In genomic region chr11:59094213-59094612, GRCm38 (mm10) we compare ENCODE assay signal across 11 mouse cellular contexts. TPM values are rescaled to one million over a fixed set of nuclear protein-coding genes. Genes with fewer than 3 reads are reported as not detected.
A peak's percentile ranks its signal among the peaks of the same experiment; 100 is the strongest.
DNase-seq lines count a peak whose midpoint lies in the region; ATAC-seq and TF ChIP-seq lines count a peak whose summit lies in the region.
"Had no signal": no experiment of that assay in that cellular context is flagged by ENCODE, and none has a peak within 500 bp of the region (broad histone marks: within the 10 kb centered on the region; RNA-seq: fewer than 3 reads in every experiment).

No protein-coding gene starts in this region.

- no peaks in the 10 kb centered on the region for H3K4me1 ChIP-seq in heart, postnatal 0 days (ENCODE audit: control insufficient read depth, insufficient read depth)
- no peaks in the 10 kb centered on the region for H3K4me1 ChIP-seq in testis, adult 2 months (ENCODE audit: control insufficient read depth, insufficient read depth, low read length)
- H3K4me1 ChIP-seq: embryonic facial prominence, embryonic 13.5 days; heart, embryonic 15.5 days; stomach, embryonic 15.5 days had no signal

- no peaks in the 10 kb centered on the region for H3K9me3 ChIP-seq in heart, postnatal 0 days (replicated peaks; ENCODE audit: control insufficient read depth, low read length)
- H3K9me3 ChIP-seq: heart, embryonic 15.5 days; stomach, embryonic 15.5 days had no signal

- no peaks in the 10 kb centered on the region for H3K27me3 ChIP-seq in heart, postnatal 0 days (ENCODE audit: control insufficient read depth, insufficient read depth, low read length)
- H3K27me3 ChIP-seq in testis, adult 2 months (ENCODE audit: control insufficient read depth, insufficient read depth, low read length): no peaks in the 10 kb centered on the region
- H3K27me3 ChIP-seq: heart, embryonic 15.5 days; stomach, embryonic 15.5 days had no signal

- DNase-seq in heart, postnatal 0 days (ENCODE audit: low spot score): no peak
- no peak for DNase-seq in heart, adult 8-10 months (ENCODE audit: low spot score)
- no peak for DNase-seq in testis, postnatal 10 days (ENCODE audit: low spot score)
- peak; percentile 54 for DNase-seq in induced T-regulatory cell, adult 2 months (ENCODE audit: low read depth)
- DNase-seq in thymus, postnatal 4 days: peak; percentile 63
- DNase-seq in cerebellum, postnatal 4 days (ENCODE audit: low spot score in 2 of 2): no peak
- no peak for DNase-seq in frontal cortex, postnatal 10 days (ENCODE audit: low spot score in 2 of 2)

- TF ChIP-seq POLR2A in testis, adult 2 months (IDR thresholded peaks at IDR 0.05; ENCODE audit: control insufficient read depth, low read depth, low read length): no peak

- no peak overlapping the region for H3K9ac ChIP-seq in heart, postnatal 0 days (replicated peaks; ENCODE audit: low read depth, low read length)
- H3K9ac ChIP-seq: embryonic facial prominence, embryonic 13.5 days; heart, embryonic 15.5 days; stomach, embryonic 15.5 days had no signal

- peak; percentile 26; the same call in 1 of the 2 replicates for TF ChIP-seq CTCF in heart, postnatal 0 days (IDR thresholded peaks at IDR 0.05; ENCODE audit: low read depth)
- peak; percentile 67; the same call in 1 of the 2 replicates for TF ChIP-seq CTCF in testis, adult 2 months (IDR thresholded peaks at IDR 0.05; ENCODE audit: control insufficient read depth, insufficient read depth, insufficient replicate concordance, low read depth, low read length)

- 69% methylated on average over 4 of the region's 4 CpGs for WGBS in heart, postnatal 0 days

- peaks cover 62% of the 10 kb centered on the region for H3K36me3 ChIP-seq in heart, postnatal 0 days (replicated peaks; ENCODE audit: control insufficient read depth, insufficient read depth, low read length)
- no peaks in the 10 kb centered on the region for H3K36me3 ChIP-seq in testis, adult 2 months (ENCODE audit: control insufficient read depth, insufficient read depth, low read length)
- H3K36me3 ChIP-seq: embryonic facial prominence, embryonic 13.5 days; stomach, embryonic 15.5 days had no signal

- ATAC-seq in heart, postnatal 0 days (ENCODE audit: insufficient read depth, low read depth): no peak

- H3K4me3 ChIP-seq in heart, postnatal 0 days (ENCODE audit: low read depth, low read length): no peak overlapping the region
- H3K4me3 ChIP-seq in testis, adult 2 months (ENCODE audit: control insufficient read depth, low read depth, low read length): no peak overlapping the region
- H3K4me3 ChIP-seq: embryonic facial prominence, embryonic 13.5 days; heart, embryonic 15.5 days; stomach, embryonic 15.5 days had no signal

- no peak for TF ChIP-seq EP300 in heart, postnatal 0 days (IDR thresholded peaks at IDR 0.05; ENCODE audit: low read depth)

- no peak overlapping the region for H3K4me2 ChIP-seq in heart, postnatal 0 days (ENCODE audit: low read depth, low read length)
- H3K4me2 ChIP-seq: embryonic facial prominence, embryonic 13.5 days; heart, embryonic 15.5 days; stomach, embryonic 15.5 days had no signal

- no peak overlapping the region for H3K27ac ChIP-seq in heart, postnatal 0 days (ENCODE audit: low read depth)
- H3K27ac ChIP-seq in testis, adult 2 months (ENCODE audit: control insufficient read depth, insufficient read depth, low read depth, low read length): no peak overlapping the region
- H3K27ac ChIP-seq: embryonic facial prominence, embryonic 13.5 days; heart, embryonic 15.5 days; stomach, embryonic 15.5 days had no signal

RNA-seq across cellular contexts. Expression of gene Obscn, which starts 42.0 kb away (rescaled TPM):
- 225 and 245 TPM in 2 replicates for total RNA-seq in heart, postnatal 0 days (2014; rRNA removed; ENCODE audit: low replicate concordance)
- polyA plus RNA-seq in heart, postnatal 0 days (2015; fragmentation: Nextera tagmentation; extraction: Ambion mirVana): 106 and 107 TPM in 2 replicates
- total RNA-seq in heart, adult 8-10 months (2022): 1,000 to 10,000 TPM in 1 of 4 experiments, 100 to 1,000 TPM in 3; 788 to 1,002 (median 896) TPM
- 1.9 and 2.8 TPM in 2 replicates for polyA plus RNA-seq in testis, adult 2 months (2012; rRNA removed)

Comparison
In these comparisons a context has a peak if more than half of its experiments do, and no peak if none do; other contexts are left out.
1. DNase-seq: peak in induced T-regulatory cell, adult 2 months (single experiment) and thymus, postnatal 4 days (single experiment); none in heart, postnatal 0 days (single experiment), heart, adult 8-10 months (single experiment), testis, postnatal 10 days (single experiment), cerebellum, postnatal 4 days (0 of 2) and frontal cortex, postnatal 10 days (0 of 2).